Mouse (Mus musculus) forelimb bud, embryonic 11.5 days (tissue): ENCODE results near the gene Clcn7.
A peak's percentile ranks its signal among the peaks of the same experiment; 100 is the strongest.

Source experiments
- DNase-seq: peaks from one replicate; pipeline ENCODE4 v3.0.0-alpha.2; 2012; ENCODE audit warnings: low read depth, low spot score

The Clcn7 gene

GRCm38 (mm10) chr17:25127079-25127478 is 6.1 kb upstream of the Clcn7 start:
- DNase-seq, result no peak

- no peak for DNase-seq
Measured at GRCm38 (mm10) chr17:25127681-25128080, 5.5 kb upstream of the Clcn7 start.

DNA sequence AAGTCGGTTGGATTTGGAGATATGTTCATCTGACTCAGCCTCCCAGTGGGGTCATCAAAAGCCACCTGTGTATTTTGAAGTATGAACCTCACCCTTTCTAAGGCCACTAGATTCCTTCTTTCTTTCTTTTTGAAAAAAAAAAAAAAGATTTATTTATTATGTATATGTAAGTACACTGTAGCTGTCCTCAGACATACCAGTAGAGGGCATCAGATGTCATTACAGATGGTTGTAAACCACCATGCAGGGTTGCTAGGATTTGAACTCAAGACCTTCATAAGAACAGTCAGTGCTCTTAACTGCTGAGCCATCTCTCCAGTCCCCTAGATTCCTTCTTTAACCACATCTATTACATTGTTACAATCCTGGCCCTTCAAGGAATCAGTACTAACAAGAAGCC is 3.1 kb upstream of the Clcn7 start:
- DNase-seq, result no peak

GRCm38 (mm10) chr17:25135622-25136021 is 2.4 kb downstream of the Clcn7 start:
- no peak for DNase-seq

GRCm38 (mm10) chr17:25138803-25139202 is 5.6 kb downstream of the Clcn7 start:
- no peak for DNase-seq

GRCm38 (mm10) chr17:25139960-25140359 is 6.8 kb downstream of the Clcn7 start:
- DNase-seq, result no peak

- DNase-seq, result no peak
Measured at GRCm38 (mm10) chr17:25162161-25162560, 29.0 kb downstream of the Clcn7 start, which contains the start of gene Ccdc154. Ccdc154 (plus strand) TSS chr17:25162461.

- DNase-seq, result no peak
Measured at GRCm38 (mm10) chr17:25163387-25163786, 30.2 kb downstream of the Clcn7 start.

GRCm38 (mm10) chr17:25164770-25165169 is 31.6 kb downstream of the Clcn7 start:
- DNase-seq, result no peak

- no peak for DNase-seq
Measured at GRCm38 (mm10) chr17:25165970-25166671, 32.9 kb downstream of the Clcn7 start.

- DNase-seq, result no peak
Measured at GRCm38 (mm10) chr17:25169706-25170105, 36.5 kb downstream of the Clcn7 start.

DNA sequence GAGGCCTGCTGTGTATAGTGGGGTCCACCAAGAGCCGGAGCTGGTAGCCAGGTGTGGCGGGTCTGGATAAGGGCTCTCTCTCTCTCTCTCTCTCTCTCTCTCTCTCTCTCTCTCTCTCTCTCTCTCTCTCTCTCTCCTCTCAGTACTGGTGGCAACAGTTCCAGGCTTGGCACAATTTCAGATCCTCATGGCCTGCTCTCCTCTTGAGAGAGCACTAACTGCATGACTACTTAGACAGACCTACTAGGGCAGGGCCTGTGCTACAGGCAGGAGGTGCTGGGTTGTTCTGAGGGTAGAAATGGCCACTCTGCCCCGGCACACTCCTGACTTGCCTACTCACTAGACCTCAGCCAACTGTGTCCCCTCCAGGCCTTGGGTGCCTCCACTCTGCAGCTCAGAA is 39.4 kb downstream of the Clcn7 start:
- no peak for DNase-seq

DNA sequence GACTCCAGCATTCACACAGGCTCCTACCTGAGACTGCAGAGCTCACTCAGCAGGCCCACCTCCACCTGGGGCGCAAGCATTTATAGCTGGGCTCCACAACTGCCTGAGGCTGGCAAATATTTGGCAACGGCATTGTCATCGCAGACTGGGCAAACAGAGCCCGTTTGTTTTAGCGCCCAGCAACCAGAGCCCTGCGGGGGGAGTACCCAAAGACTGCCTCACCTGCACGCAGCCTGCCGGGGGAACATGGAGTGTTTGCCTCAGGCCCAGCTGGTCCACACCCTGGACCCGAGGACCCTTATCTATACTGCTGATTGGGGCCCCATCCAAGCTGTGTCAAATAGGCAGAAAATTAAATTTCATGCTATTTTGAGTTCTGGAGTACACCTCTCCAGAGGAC is 42.2 kb downstream of the Clcn7 start, which contains the start of gene Gm38655:
Gene Gm38655, minus strand, starts transcription at position 61 of the 400 bp plus-strand sequence.
- no peak for DNase-seq

DNA sequence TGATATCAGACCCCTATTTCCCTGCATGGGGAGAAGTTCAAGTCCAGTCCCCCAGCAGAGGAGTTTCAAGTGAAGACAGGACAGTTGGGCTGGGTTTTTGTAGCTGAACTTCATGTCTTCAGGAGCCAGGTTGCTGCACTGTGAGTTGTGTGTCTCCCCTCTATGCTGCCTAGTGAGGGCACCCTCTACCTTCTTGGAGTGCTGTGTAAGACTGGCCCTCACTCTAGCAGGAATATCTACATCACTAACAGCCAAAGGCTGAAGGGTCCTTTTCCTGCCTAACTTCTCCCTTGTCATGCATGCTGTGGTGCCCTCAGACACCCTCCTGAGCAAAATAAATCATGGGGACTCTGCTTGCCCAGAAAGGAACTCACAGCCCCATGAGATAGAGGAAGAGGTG is 50.0 kb downstream of the Clcn7 start:
- DNase-seq, result no peak

DNA sequence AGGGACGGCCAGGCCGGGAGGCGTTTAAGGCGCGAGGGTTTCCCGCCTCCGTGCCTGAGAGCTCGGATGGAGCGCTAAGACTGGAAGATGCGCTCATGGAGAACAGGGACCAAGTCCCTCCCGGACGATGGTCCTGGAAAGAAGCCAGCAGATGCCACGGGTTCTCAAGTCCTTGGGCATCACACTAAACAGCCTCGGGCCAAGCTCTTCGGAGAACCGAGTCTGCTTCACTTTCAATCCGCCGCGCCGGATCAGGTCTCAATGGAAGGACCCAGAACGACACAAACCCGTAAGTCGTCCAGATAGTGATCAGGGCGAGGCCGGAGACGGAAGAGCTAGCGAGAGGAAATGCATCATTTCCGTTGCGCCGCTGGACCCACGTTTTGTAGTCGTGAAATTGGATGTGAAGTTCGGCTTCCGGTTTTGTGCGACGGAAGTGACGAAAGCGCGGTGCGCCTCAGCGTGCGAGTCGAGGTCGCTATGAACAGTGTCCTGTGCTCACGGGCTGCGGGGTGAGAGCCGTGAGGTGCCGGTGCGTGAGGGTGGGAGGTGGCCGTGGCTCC is 51.0 kb downstream of the Clcn7 start, which contains the start of gene BC003965:
Gene BC003965, plus strand, starts transcription at position 426 of the 563 bp plus-strand sequence.
- peak; percentile 99 for DNase-seq

GRCm38 (mm10) chr17:25184961-25185360 is 51.8 kb downstream of the Clcn7 start:
- DNase-seq, result no peak

- no peak for DNase-seq
Measured at GRCm38 (mm10) chr17:25187784-25188149, 54.6 kb downstream of the Clcn7 start.

- DNase-seq, result peak; percentile 54
Measured at GRCm38 (mm10) chr17:25188150-25189031, 55.2 kb downstream of the Clcn7 start, which contains the start of gene Unkl. Unkl (plus strand) TSS chr17:25188397.

GRCm38 (mm10) chr17:25189091-25189490 is 55.9 kb downstream of the Clcn7 start:
- no peak for DNase-seq

DNA sequence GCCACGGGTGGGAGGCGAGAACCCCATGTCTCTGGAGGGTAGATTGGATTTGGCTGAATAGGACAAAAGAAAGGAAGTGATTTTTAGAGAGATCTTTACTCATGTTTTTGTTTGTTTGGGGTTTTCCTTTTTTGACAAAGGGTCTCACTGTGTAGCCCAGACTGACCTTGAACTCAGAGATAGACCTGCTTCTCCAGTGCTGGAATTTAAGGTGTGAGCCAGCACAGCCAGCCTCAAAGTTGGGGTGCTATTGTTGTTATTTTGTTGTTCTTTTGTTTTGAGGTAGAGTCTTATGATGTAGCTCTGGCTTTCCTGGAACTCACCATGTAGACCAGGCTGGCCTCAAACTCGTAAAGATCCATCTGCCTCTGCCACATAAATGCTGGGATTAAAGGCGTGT is 69.2 kb downstream of the Clcn7 start:
- no peak for DNase-seq

GRCm38 (mm10) chr17:25210006-25210405 is 76.8 kb downstream of the Clcn7 start:
- DNase-seq, result no peak
